Mouse (Mus musculus): ENCODE results near the gene Akap13.

- TF ChIP-seq CTCF (IDR thresholded peaks at IDR 0.05; ENCODE audit: control insufficient read depth, insufficient read depth, low read length) (no peak), POLR2A (IDR thresholded peaks at IDR 0.05; ENCODE audit: borderline replicate concordance, control insufficient read depth, low read depth, low read length) (no peak)
Observed at GRCm38 (mm10) chr7:75778053-75778452, 322.7 kb downstream of the Akap13 start.

Data from bone marrow, adult 2 months (tissue).